Mouse (Mus musculus) hindlimb bud, embryonic 11.5 days (tissue): Measurements from ENCODE around the gene Slc26a11.
"Not testable (repeated sequence)": the region's sequence is repeated elsewhere in the genome, so short reads cannot be mapped to it uniquely, and the experiment has no call there.

Experiments
- DNase-seq: peaks from one replicate; pipeline ENCODE4 v3.0.0-alpha.2; 2012; ENCODE audit warnings: low read depth, low spot score; ENCODE audit errors: extremely low spot score

Slc26a11 gene

GRCm38 (mm10) chr11:119359089-119359488 lies 3.7 kb downstream of the Slc26a11 start:
- no peak for DNase-seq

GRCm38 (mm10) chr11:119362769-119363533 lies 7.6 kb downstream of the Slc26a11 start:
- no peak for DNase-seq

- DNase-seq = peak; percentile 44
Observed at GRCm38 (mm10) chr11:119363534-119364145, 8.3 kb downstream of the Slc26a11 start.

- DNase-seq = no peak
Observed at GRCm38 (mm10) chr11:119375425-119375824, 20.1 kb downstream of the Slc26a11 start.

GRCm38 (mm10) chr11:119377326-119377725 lies 22.0 kb downstream of the Slc26a11 start:
- no peak for DNase-seq

GRCm38 (mm10) chr11:119378551-119378950 lies 23.2 kb downstream of the Slc26a11 start:
- no peak for DNase-seq

- no peak for DNase-seq
Observed at GRCm38 (mm10) chr11:119381631-119382337, 26.4 kb downstream of the Slc26a11 start.

GRCm38 (mm10) chr11:119382338-119382850 lies 27.0 kb downstream of the Slc26a11 start:
- no peak for DNase-seq

GRCm38 (mm10) chr11:119384904-119385303 lies 29.5 kb downstream of the Slc26a11 start:
- no peak for DNase-seq

- no peak for DNase-seq
Observed at GRCm38 (mm10) chr11:119386306-119386705, 30.9 kb downstream of the Slc26a11 start.

GRCm38 (mm10) chr11:119387273-119387672 lies 31.9 kb downstream of the Slc26a11 start:
- DNase-seq = not testable (repeated sequence)

- peak; percentile 44 for DNase-seq
Observed at GRCm38 (mm10) chr11:119389851-119390270, 34.5 kb downstream of the Slc26a11 start.

GRCm38 (mm10) chr11:119390271-119391231 lies 35.2 kb downstream of the Slc26a11 start:
- DNase-seq = no peak

GRCm38 (mm10) chr11:119391386-119392000 lies 36.1 kb downstream of the Slc26a11 start:
- no peak for DNase-seq

- no peak for DNase-seq
Observed at GRCm38 (mm10) chr11:119392001-119392614, 36.8 kb downstream of the Slc26a11 start.

GRCm38 (mm10) chr11:119392800-119393482 lies 37.6 kb downstream of the Slc26a11 start, which contains the start of gene Rnf213:
TSS of gene Rnf213 (plus strand) at chr11:119393100.
- DNase-seq = peak; percentile 30

- DNase-seq = no peak
Observed at GRCm38 (mm10) chr11:119393483-119393804, 38.1 kb downstream of the Slc26a11 start.

- DNase-seq = no peak
Observed at GRCm38 (mm10) chr11:119394210-119394609, 38.9 kb downstream of the Slc26a11 start.

GRCm38 (mm10) chr11:119395394-119395793 lies 40.0 kb downstream of the Slc26a11 start:
- no peak for DNase-seq
